Mouse (Mus musculus) kidney, adult 18-20 months (tissue): ENCODE results near the gene Nedd4.
A peak's percentile ranks its signal among the peaks of the same experiment; 100 is the strongest.

Experiments
- DNase-seq: peaks from one replicate; pipeline ENCODE4 v3.0.0; 2021

Nedd4 gene

GRCm38 (mm10) chr9:72683268-72683667, 21.1 kb downstream of the Nedd4 start:
- no peak for DNase-seq

GRCm38 (mm10) chr9:72685231-72685630, 23.1 kb downstream of the Nedd4 start:
- no peak for DNase-seq

GRCm38 (mm10) chr9:72686506-72686905, 24.4 kb downstream of the Nedd4 start:
- DNase-seq, result peak; percentile 67

- DNase-seq, result no peak
Observed at GRCm38 (mm10) chr9:72689522-72689921, 27.4 kb downstream of the Nedd4 start.

GRCm38 (mm10) chr9:72690811-72691210, 28.7 kb downstream of the Nedd4 start:
- no peak for DNase-seq

- no peak for DNase-seq
Observed at GRCm38 (mm10) chr9:72691942-72692341, 29.8 kb downstream of the Nedd4 start.

- DNase-seq, result peak; percentile 42
Observed at GRCm38 (mm10) chr9:72693081-72693696, 31.0 kb downstream of the Nedd4 start.

GRCm38 (mm10) chr9:72693861-72694260, 31.7 kb downstream of the Nedd4 start:
- DNase-seq, result no peak

GRCm38 (mm10) chr9:72696508-72696907, 34.4 kb downstream of the Nedd4 start:
- no peak for DNase-seq

GRCm38 (mm10) chr9:72697779-72698178, 35.6 kb downstream of the Nedd4 start:
- DNase-seq, result no peak

GRCm38 (mm10) chr9:72699702-72700101, 37.6 kb downstream of the Nedd4 start:
- DNase-seq, result peak; percentile 45

GRCm38 (mm10) chr9:72701441-72701840, 39.3 kb downstream of the Nedd4 start:
- no peak for DNase-seq

- DNase-seq, result peak; percentile 57
Observed at GRCm38 (mm10) chr9:72702075-72702474, 39.9 kb downstream of the Nedd4 start.

- DNase-seq, result no peak
Observed at GRCm38 (mm10) chr9:72703142-72703541, 41.0 kb downstream of the Nedd4 start.

GRCm38 (mm10) chr9:72703754-72704153, 41.6 kb downstream of the Nedd4 start:
- DNase-seq, result no peak

GRCm38 (mm10) chr9:72705270-72705669, 43.1 kb downstream of the Nedd4 start:
- no peak for DNase-seq

- no peak for DNase-seq
Observed at GRCm38 (mm10) chr9:72707999-72708398, 45.9 kb downstream of the Nedd4 start.

- DNase-seq, result no peak
Observed at GRCm38 (mm10) chr9:72708690-72709089, 46.5 kb downstream of the Nedd4 start.

GRCm38 (mm10) chr9:72710060-72710459, 47.9 kb downstream of the Nedd4 start:
- DNase-seq, result no peak

GRCm38 (mm10) chr9:72714945-72715344, 52.8 kb downstream of the Nedd4 start:
- DNase-seq, result peak; percentile 76

- no peak for DNase-seq
Observed at GRCm38 (mm10) chr9:72716200-72716599, 54.1 kb downstream of the Nedd4 start.

GRCm38 (mm10) chr9:72719143-72719542, 57.0 kb downstream of the Nedd4 start:
- no peak for DNase-seq

GRCm38 (mm10) chr9:72721221-72721620, 59.1 kb downstream of the Nedd4 start:
- no peak for DNase-seq

GRCm38 (mm10) chr9:72722622-72723021, 60.5 kb downstream of the Nedd4 start:
- DNase-seq, result no peak

- DNase-seq, result no peak
Observed at GRCm38 (mm10) chr9:72724491-72725221, 62.5 kb downstream of the Nedd4 start.
